Mouse (Mus musculus) left cerebral cortex, adult 2 months (tissue): Measurements from ENCODE around the gene Eed. TPM values are rescaled to one million over a fixed set of nuclear protein-coding genes. Genes with fewer than 3 reads are reported as not detected.

Experiments
- DNase-seq, 2 experiments: peaks; one replicate each; pipeline ENCODE4 v3.0.0; 2021 to 2022; ENCODE audit warnings: low spot score in 2 of 2, mixed read lengths in 1 of 2; ENCODE audit errors: extremely low spot score in 1 of 2
- H3K27ac ChIP-seq: fragments of 200-600 bp; 2 replicates; pipeline ENCODE4 v1.8.1; 2022
- H3K4me3 ChIP-seq: fragments of 200-600 bp; 2 replicates; pipeline ENCODE4 v1.8.1; 2022
- CTCF ChIP-seq: fragments of 200-600 bp; IDR thresholded peaks from 2 replicates; pipeline ENCODE4 v1.8.1; 2022; ENCODE audit warnings: antibody characterized with exemption, mild to moderate bottlenecking, moderate library complexity
- intact Hi-C: fragments of 180-260 bp; cut with DNase I; formaldehyde crosslinking; loops from one replicate; pipeline ENCODE4 v1.15.1; 2025
- long read RNA-seq, 2 experiments: library from polyadenylated mRNA; stranded (forward); transcript quantifications; one replicate each; pipeline ENCODE4 v2.0.0; 2021; ENCODE audit warnings: borderline mapping rate in 2 of 2
- total RNA-seq, 2 experiments: library from RNA; stranded (reverse); gene quantifications; 2 replicates each; pipeline ENCODE4 v1.2.3; 2021

The Eed gene
- total RNA-seq: 10 to 100 TPM; 38.4 to 41.4 TPM
- long read RNA-seq, experiment 1, transcript Eed-201 (12 exons, 2,067 nt): major isoform, 12 of 18 reads
- long read RNA-seq, experiment 1, partial matches to known transcripts: 0 of 18 reads
- long read RNA-seq, experiment 1, other reads (novel, unspliced or antisense): 6 of 18 reads
- long read RNA-seq, experiment 2, transcript Eed-201 (12 exons, 2,067 nt): major isoform, 13 of 16 reads
- long read RNA-seq, experiment 2, partial matches to known transcripts: 2 of 16 reads
- long read RNA-seq, experiment 2, other reads (novel, unspliced or antisense): 1 of 16 reads

DNA sequence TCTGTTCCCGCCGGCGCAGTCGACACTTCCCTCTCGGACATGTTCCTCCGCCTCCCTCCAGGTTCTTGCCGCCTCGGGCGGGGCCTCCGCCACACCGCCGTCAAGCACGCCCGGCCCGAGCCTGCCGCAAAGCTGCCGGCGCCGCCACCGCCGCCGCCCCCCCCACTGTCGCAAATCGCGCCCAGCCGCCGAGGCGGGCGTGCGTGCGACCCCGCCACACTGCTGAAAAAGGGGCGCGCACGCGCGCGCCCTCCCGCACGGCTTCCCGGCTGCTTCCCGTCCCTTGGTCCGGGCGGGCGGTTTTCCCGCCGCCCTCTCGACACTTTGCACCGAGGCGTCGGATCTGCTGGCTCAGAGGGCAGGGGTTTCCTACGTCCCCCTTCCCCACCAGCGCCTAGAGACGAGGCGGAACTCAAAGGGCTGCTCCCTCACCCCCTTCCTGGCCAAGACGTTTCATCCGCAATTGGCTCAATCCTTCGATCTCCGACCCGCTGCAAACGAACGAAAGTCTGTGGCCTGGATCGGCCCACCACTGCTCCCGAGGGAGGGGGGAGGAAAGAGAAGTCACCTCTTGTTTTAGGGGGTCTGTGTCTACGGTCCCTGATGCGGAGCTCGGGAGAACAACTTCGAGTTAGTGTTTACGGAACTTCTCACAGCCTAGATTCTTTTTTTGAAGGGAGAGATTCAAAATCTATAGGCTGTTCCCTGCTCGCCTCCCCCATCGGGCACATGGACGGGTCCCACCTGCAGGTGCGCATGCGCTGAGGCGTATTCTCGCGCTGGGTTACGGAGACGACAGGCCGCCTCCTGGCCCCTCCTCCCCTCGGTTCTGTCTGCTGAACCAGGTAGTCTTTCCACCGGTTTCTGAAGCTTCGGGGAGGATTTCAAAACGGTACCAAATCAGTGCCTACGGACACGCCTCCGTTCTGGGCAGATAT lies at the start of gene Eed:
Gene Eed, minus strand, starts transcription at position 499 of the 938 bp plus-strand sequence.
- peak within 1 kb of the TSS; percentile 99 for H3K4me3 ChIP-seq
- intact Hi-C loops: loop anchor here (5.0 kb wide), 1 partner anchor 152 kb away; the partner anchor contains the start of gene Picalm
- peak; percentile 94 for DNase-seq
- no peak for TF ChIP-seq CTCF
- H3K27ac ChIP-seq: peak within 1 kb of the TSS; percentile 99

DNA sequence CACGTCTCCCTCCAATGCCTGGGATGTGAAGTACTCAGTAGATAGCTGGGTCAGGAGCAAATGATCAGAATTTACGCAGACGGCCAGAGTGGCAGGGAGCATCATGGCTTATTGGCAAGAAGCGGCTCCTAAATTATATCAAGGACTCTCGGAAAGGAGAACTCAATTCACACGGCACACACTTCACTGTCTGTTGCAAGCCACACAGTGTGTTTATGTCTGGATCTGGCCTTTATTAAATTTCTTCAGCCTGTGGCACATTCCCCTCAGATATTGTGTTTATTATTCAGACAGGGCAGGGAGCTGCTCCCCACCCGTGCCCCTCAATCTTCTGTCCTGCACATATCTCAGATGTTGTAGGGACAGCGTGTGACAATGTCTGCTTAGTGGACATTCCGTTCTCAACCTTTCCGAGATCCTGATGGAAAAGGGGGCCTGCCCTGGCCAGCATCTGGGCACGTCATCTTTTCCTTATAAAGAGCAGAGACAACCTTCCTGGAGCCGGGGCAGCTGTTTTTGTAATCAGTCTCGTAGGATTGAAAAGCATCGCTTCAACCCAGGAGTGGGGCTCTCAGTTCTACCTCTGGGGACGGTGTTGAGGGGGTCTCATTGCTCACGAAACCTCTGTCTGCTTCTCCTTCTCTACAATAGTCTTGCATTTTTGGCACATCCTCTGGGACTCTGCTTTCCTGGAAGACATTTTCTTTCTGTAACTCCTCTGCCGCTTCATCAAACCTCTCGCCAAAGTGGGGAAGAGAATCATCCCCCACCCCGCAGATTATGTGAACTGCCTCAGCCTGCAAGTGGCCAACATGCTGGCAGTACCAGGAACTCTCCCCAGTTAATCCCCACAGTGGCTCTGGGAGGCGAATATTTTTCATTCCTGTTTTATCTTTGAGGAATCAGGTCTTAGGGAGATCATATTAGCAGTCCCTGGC lies 49.0 kb upstream of the Eed start:
- H3K27ac ChIP-seq: peak overlapping the region; percentile 74
- no peak for TF ChIP-seq CTCF
- H3K4me3 ChIP-seq: peak overlapping the region; percentile 7; the same call in 1 of the 2 replicates
- intact Hi-C loops: loop anchor here (5.0 kb wide), 1 partner anchor 102 kb away; the partner anchor contains the start of gene Picalm
- no peak for DNase-seq

DNA sequence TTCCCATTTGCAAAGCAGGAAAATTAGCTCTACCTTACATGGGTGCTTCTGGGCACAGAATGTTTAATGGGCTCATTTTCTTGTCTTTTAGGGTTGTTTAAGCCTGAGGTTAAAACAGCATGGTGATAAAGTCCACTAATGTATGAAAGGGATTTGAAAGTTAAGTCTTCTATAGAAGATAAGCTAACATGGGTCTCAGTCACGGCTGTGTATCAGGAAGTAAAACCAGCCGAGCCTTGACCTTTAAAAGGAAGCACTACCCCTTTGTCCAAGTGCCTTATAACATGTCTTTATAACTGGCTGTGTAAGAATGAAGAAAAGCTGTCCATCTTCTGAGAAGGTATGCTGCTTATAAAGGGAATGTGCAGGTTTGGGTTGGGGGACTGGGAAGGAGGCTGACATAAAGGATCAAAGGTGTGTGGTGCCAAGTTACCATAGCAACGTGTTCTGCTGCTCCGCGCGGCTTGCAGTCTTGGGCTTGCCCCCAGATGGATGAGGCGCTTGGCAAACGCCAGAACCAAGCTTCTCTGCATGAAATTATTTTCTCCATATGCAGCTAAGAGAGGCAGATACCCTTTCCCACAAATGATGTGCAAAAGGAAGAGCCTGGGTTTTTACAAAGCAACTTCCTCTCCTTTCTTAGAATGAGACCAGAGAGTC lies 48.2 kb upstream of the Eed start:
- peak; percentile 40 to 51 for DNase-seq
- TF ChIP-seq CTCF: no peak
- peak overlapping the region; percentile 74 for H3K27ac ChIP-seq
- H3K4me3 ChIP-seq: peak overlapping the region; percentile 7; the same call in 1 of the 2 replicates
- intact Hi-C loops: loop anchor here (5.0 kb wide), 1 partner anchor 103 kb away; the partner anchor contains the start of gene Picalm

DNA sequence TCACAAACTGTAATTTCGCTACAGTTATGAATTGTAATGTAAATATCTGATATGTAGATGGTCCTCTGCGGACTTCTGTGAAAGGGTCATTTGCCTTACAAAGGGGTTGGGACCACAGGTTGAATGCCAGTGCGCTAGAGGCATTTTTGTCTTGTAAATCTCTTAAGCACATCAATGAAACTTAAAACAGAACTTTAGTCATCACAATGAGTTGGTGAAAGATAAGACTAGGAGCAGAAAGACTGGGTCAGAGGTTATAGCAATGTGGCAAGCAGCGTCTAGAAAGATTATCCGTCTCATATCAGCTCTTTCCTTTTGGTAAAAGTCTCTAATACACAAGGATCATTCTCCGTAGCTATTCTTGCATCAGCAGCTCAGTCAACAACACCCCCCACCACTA lies 44.2 kb upstream of the Eed start:
- Histone ChIP-seq H3K27ac (no peak overlapping the region), H3K4me3 (no peak overlapping the region)
- intact Hi-C loops: loop anchor here (5.0 kb wide), 1 partner anchor 107 kb away; the partner anchor contains the start of gene Picalm
- no peak for TF ChIP-seq CTCF
- DNase-seq: no peak

DNA sequence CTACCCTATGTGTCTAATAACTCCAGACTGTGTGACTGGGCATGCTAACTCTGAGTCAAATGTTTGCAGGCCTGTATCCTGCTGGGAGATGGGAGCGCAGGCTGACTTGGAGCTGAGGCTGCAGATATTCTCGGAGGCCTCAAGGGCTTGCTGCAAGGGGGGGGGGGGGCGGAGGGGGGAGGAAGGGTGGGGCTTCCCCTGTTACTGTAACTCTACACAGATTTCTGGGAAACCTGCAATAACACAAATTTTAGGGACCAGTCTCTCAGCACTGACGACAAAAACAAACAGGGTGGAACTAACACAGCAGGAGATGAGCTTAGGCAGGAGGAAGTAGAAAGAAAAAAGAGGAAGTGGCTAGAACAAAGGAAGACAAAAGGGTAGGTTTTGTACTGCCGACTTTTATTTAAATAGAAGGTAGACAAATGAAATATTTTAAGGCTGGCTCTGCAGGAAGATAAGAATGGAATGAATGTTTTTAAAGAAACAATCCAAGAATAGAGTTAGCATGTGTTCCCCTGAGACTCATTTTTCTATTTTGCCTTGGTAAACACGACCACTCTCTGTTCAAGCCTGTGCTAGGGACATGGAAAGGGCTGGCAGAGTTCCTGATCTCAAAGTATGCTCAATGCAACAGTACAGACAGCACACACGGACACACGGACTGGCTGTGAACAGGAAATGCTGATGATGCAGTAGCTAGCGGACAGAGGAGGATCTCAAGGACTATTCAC lies 42.4 kb upstream of the Eed start:
- no peak for DNase-seq
- intact Hi-C loops: no loop called here
- no peak for TF ChIP-seq CTCF
- Histone ChIP-seq H3K4me3 (no peak overlapping the region), H3K27ac (peak overlapping the region; percentile 61)

DNA sequence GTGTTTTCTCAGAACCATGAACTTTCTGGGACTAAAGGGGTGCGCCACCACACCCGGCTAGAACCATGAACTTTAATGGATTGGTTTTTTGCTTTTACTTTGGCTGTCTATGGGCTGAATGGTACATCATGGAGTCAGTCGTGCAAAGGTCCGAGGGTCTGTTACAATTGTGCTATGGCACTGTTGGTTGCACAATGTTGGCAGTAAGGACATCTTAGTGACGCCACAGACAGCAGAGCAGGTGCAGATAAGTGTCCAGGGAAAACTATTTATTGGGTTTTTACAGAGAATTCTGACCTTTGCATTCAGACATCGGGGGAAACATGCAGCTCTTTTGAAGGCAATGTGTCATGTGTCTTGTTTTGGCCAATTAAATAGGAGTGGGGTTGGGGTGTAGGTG lies 39.5 kb upstream of the Eed start:
- TF ChIP-seq CTCF: no peak
- intact Hi-C loops: no loop called here
- Histone ChIP-seq H3K4me3 (no peak overlapping the region), H3K27ac (no peak overlapping the region; the same call in 1 of the 2 replicates)
- DNase-seq: no peak

DNA sequence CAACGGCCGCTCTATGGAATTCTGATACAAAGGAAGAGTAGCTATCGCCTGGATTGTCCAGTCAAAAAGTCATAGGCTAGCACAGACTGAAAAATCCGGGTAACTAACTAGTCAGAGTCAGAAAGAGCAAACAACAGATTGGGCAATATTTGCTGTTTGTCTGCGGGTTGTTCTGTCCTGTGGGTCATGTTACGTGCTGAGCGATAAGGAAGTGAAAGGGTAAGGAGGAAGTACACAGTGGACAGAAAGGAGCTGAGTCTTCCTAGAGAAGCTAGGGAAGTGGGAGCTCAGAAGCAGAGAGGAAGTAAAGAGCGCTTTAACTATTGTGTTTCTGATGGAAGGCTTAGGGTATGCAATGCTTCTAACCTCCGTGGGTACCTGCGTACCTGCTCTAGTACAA lies 38.8 kb upstream of the Eed start:
- no peak for DNase-seq

DNA sequence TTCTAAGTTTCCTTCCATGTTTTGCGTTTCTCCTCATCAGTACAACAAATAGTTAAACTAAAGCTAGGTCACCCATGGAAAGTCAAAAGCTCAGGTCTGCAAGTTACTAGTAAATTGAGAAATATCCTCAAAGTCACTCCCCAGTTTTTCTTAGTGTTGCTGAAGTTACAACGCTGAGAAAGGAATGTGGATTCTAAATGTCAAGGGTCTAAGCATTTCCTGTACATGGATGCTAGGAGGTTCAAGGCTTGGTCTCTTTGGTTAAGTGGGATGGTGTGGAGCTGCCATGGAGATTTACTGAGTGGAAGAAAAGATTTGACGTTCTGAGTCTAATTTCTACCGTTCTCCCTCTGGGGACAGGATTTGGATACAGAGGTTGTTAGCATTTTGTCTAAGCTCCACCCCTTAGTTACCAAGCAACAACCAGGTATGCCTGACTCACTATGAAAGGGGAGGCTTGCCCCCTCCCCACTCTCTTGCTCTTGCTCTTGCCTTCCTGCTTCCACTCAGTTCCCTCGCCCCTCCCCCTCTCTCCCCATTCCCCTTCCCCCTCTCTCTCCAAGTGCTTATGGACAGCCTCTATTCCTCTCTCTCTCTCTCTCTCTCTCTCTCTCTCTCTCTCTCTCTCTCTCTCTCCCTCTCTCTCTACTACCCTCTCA lies 36.3 kb upstream of the Eed start:
- no peak for TF ChIP-seq CTCF

More for the DNA sequence above, 38.8 kb upstream of the Eed start:
- intact Hi-C loops: loop anchor here (5.0 kb wide), 1 partner anchor 248 kb away; the partner anchor contains the start of gene Ccdc83
- Histone ChIP-seq H3K27ac (no peak overlapping the region), H3K4me3 (no peak overlapping the region)
- no peak for TF ChIP-seq CTCF

DNA sequence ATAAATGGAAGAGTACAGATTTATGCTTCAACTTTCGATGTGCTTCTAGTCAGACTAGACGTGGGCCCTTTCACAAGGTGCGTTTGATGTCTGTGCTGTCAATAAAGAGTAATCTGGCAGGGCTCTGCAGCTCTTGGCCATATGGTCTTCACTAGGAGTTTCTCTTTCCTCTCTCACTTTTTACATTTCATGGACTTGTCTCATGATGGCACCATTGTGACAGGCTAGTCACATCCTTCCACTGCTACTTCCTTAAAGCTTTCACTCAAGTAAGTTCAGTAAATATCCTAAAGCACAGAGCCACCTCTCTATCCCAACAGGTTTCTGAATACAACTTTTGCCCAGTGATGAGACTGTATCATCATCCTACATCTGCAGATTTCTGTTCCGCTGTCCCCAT lies 35.7 kb upstream of the Eed start:
- TF ChIP-seq CTCF: peak; percentile 44
- Histone ChIP-seq H3K4me3 (no peak overlapping the region), H3K27ac (no peak overlapping the region; the same call in 1 of the 2 replicates)
- no peak for DNase-seq
- intact Hi-C loops: loop anchor here (1.0 to 5.0 kb wide), 2 partner anchors 133 to 251 kb away; partner anchors contain the start of gene Ccdc83

More for the DNA sequence above, 36.3 kb upstream of the Eed start:
- no peak for DNase-seq
- Histone ChIP-seq H3K27ac (no peak overlapping the region; the same call in 1 of the 2 replicates), H3K4me3 (no peak overlapping the region)
- intact Hi-C loops: loop anchor here (1.0 to 5.0 kb wide), 2 partner anchors 132 to 250 kb away; partner anchors contain the start of gene Ccdc83
